Mouse (Mus musculus) stomach, embryonic 14.5 days (tissue): ENCODE measurements around the gene Slc2a13. TPM values are rescaled to one million over a fixed set of nuclear protein-coding genes. Genes with fewer than 3 reads are reported as not detected.

Experiments
- ATAC-seq: fragments of 200-750 bp; cut with Nextera tagmentation; 2 replicates; pipeline ENCODE4 v1.8.0; 2017; ENCODE audit warnings: low read depth, moderate TSS enrichment; ENCODE audit not compliant: insufficient number of reproducible peaks, insufficient read depth, low FRiP score
- H3K27ac ChIP-seq: fragments of 300-500 bp; sonication (generic); 2 replicates; pipeline ENCODE4 v1.5.1; 2014; ENCODE audit warnings: mild to moderate bottlenecking, low read length, moderate library complexity, mixed read lengths
- H3K27me3 ChIP-seq: fragments of 300-500 bp; sonication (generic); 2 replicates; pipeline ENCODE4 v1.6.1; 2014; ENCODE audit warnings: low read length, control low read depth, mixed read lengths; ENCODE audit not compliant: control insufficient read depth, insufficient read depth
- H3K36me3 ChIP-seq: fragments of 300-500 bp; sonication (generic); 2 replicates; pipeline ENCODE4 v1.6.1; 2014; ENCODE audit warnings: mild to moderate bottlenecking, control low read depth, low read length, moderate library complexity, mixed read lengths; ENCODE audit not compliant: control insufficient read depth, insufficient read depth
- H3K4me1 ChIP-seq: fragments of 300-500 bp; sonication (generic); 2 replicates; pipeline ENCODE4 v1.6.1; 2014; ENCODE audit warnings: low read length, control low read depth, mixed read lengths; ENCODE audit not compliant: control insufficient read depth, insufficient read depth
- H3K4me2 ChIP-seq: fragments of 300-500 bp; sonication (generic); replicated peaks from 2 replicates; pipeline ENCODE4 v1.6.1; 2014; ENCODE audit warnings: low read depth, low read length, control low read depth
- H3K4me3 ChIP-seq: fragments of 300-500 bp; sonication (generic); 2 replicates; pipeline ENCODE4 v1.5.1; 2014; ENCODE audit warnings: low read depth, low read length, control low read depth
- H3K9ac ChIP-seq: fragments of 300-500 bp; sonication (generic); replicated peaks from 2 replicates; pipeline ENCODE4 v1.6.1; 2014; ENCODE audit warnings: low read depth, mild to moderate bottlenecking, control low read depth, low read length, moderate library complexity, mixed read lengths
- H3K9me3 ChIP-seq: fragments of 300-500 bp; sonication (generic); 2 replicates; pipeline ENCODE4 v1.6.1; 2016; ENCODE audit warnings: low read depth, low read length, control low read depth; ENCODE audit not compliant: control insufficient read depth
- WGBS: fragments of 180-500 bp; shearing (Covaris S2); extraction: QIAGEN DNeasy Blood & Tissue Kit; methylation state at CpG from one replicate; pipeline ENCODE4 v1.1.7; 2014; 5-methylcytosine and 5-hydroxymethylcytosine counted together
- polyA plus RNA-seq: library from polyadenylated mRNA; unstranded; fragments of >200 nt; fragmentation: Nextera tagmentation; extraction: Ambion mirVana; gene quantifications from 2 replicates; pipeline ENCODE4 v1.2.1, GENCODE M21; 2014

The Slc2a13 gene
- polyA plus RNA-seq, 1 experiment from 2014 or later, result 1.8 TPM

GRCm38 (mm10) chr15:91477766-91478165 lies 95.3 kb downstream of the Slc2a13 start:
- H3K9ac ChIP-seq, result no peak overlapping the region
- 30% methylated on average over 5 of the region's 5 CpGs for WGBS

GRCm38 (mm10) chr15:91473690-91474409 lies 99.2 kb downstream of the Slc2a13 start:
- 79% methylated on average over 2 of the region's 2 CpGs for WGBS
- H3K36me3 ChIP-seq, result no peaks in the 10 kb centered on the region
- no peak for ATAC-seq
- no peak overlapping the region for H3K9ac ChIP-seq
- H3K9me3 ChIP-seq, result no peaks in the 10 kb centered on the region
- no peak overlapping the region for H3K27ac ChIP-seq
- no peaks in the 10 kb centered on the region for H3K27me3 ChIP-seq
- no peak overlapping the region for H3K4me2 ChIP-seq
- H3K4me1 ChIP-seq, result no peaks in the 10 kb centered on the region
- no peak overlapping the region for H3K4me3 ChIP-seq

More at GRCm38 (mm10) chr15:91477766-91478165, 95.3 kb downstream of the Slc2a13 start:
- Histone ChIP-seq H3K4me3 (no peak overlapping the region), H3K9me3 (no peaks in the 10 kb centered on the region), H3K4me2 (no peak overlapping the region), H3K4me1 (no peaks in the 10 kb centered on the region), H3K27me3 (no peaks in the 10 kb centered on the region), H3K36me3 (no peaks in the 10 kb centered on the region), H3K27ac (no peak overlapping the region)
- ATAC-seq, result no peak

- WGBS, result 73% methylated on average over 3 of the region's 3 CpGs
- H3K27me3 ChIP-seq, result no peaks in the 10 kb centered on the region
These were observed 107.7 kb downstream of the Slc2a13 start for GRCm38 (mm10) chr15:91465331-91465730.

DNA sequence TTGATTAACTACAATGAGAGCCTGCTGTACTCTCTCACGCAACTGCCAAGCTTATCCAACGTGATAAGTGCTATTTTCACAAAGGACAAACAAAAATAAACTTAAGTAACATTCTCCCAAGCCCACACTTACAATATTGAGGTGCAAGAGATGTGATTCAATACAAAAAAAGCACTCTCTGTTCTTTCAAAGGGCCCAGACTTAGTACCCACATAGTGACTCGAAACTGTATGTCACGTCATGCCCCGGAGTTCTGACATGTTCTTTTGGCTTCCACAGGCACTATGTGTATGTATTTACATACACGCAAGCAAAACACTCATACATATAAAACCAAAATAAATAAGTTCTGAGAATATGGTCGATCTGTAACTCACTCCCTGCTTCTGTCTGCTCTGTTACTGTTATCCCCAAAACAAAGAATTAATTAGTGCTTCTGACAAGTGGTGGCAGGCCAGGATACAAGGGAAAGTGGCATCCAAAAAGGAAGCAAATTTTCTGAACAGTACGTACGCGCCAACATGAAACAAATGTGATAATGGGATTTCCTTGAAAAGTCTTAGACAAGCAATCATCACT lies 109.1 kb downstream of the Slc2a13 start:
- Histone ChIP-seq H3K4me2 (no peak overlapping the region), H3K36me3 (no peaks in the 10 kb centered on the region), H3K9me3 (no peaks in the 10 kb centered on the region), H3K4me3 (no peak overlapping the region), H3K9ac (no peak overlapping the region), H3K27ac (no peak overlapping the region), H3K27me3 (no peaks in the 10 kb centered on the region), H3K4me1 (no peaks in the 10 kb centered on the region)
- ATAC-seq, result no peak
- 88% methylated on average over 10 of the region's 10 CpGs for WGBS

More at GRCm38 (mm10) chr15:91465331-91465730, 107.7 kb downstream of the Slc2a13 start:
- Histone ChIP-seq H3K4me1 (no peaks in the 10 kb centered on the region), H3K4me2 (no peak overlapping the region), H3K9me3 (no peaks in the 10 kb centered on the region), H3K27ac (no peak overlapping the region), H3K4me3 (no peak overlapping the region), H3K9ac (no peak overlapping the region), H3K36me3 (no peaks in the 10 kb centered on the region)
- ATAC-seq, result no peak

GRCm38 (mm10) chr15:91463026-91463661 lies 109.9 kb downstream of the Slc2a13 start:
- 66% methylated on average over 16 of the region's 16 CpGs for WGBS

DNA sequence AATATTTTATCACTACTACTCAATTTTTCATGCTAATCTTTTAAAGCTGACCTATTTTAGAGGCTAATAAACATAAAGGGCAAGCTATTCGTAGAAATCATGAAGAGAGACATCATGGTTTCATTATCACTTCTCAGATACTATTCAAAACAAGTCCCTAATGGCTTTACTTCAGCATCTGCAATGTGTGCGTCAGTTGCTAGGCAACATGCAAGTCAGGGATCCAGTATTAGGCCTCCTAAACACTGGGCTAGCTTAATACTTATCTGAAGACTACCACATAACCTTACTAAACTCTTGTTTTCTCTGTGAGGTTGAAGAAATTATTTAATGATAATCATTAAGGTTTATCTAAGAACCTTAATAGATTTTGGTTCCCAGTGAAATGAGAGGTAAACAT lies 111.1 kb downstream of the Slc2a13 start:
- Histone ChIP-seq H3K9ac (no peak overlapping the region), H3K9me3 (no peaks in the 10 kb centered on the region), H3K4me3 (no peak overlapping the region), H3K4me2 (no peak overlapping the region), H3K4me1 (no peaks in the 10 kb centered on the region), H3K27ac (no peak overlapping the region), H3K36me3 (no peaks in the 10 kb centered on the region), H3K27me3 (no peaks in the 10 kb centered on the region)
- WGBS, result 43% methylated on average over 2 of the region's 2 CpGs
- no peak for ATAC-seq

More at GRCm38 (mm10) chr15:91463026-91463661, 109.9 kb downstream of the Slc2a13 start:
- no peaks in the 10 kb centered on the region for H3K36me3 ChIP-seq
- no peaks in the 10 kb centered on the region for H3K4me1 ChIP-seq
- H3K9ac ChIP-seq, result no peak overlapping the region
- no peak overlapping the region for H3K4me3 ChIP-seq
- no peak overlapping the region for H3K4me2 ChIP-seq
- H3K9me3 ChIP-seq, result no peaks in the 10 kb centered on the region
- no peak overlapping the region for H3K27ac ChIP-seq
- no peak for ATAC-seq
- H3K27me3 ChIP-seq, result no peaks in the 10 kb centered on the region

GRCm38 (mm10) chr15:91457202-91457601 lies 115.9 kb downstream of the Slc2a13 start:
- Histone ChIP-seq H3K4me1 (no peaks in the 10 kb centered on the region), H3K9me3 (no peaks in the 10 kb centered on the region), H3K4me2 (no peak overlapping the region), H3K9ac (no peak overlapping the region), H3K36me3 (no peaks in the 10 kb centered on the region), H3K27me3 (no peaks in the 10 kb centered on the region), H3K27ac (no peak overlapping the region), H3K4me3 (no peak overlapping the region)
- ATAC-seq, result no peak
- 33% methylated on average over 2 of the region's 2 CpGs for WGBS

DNA sequence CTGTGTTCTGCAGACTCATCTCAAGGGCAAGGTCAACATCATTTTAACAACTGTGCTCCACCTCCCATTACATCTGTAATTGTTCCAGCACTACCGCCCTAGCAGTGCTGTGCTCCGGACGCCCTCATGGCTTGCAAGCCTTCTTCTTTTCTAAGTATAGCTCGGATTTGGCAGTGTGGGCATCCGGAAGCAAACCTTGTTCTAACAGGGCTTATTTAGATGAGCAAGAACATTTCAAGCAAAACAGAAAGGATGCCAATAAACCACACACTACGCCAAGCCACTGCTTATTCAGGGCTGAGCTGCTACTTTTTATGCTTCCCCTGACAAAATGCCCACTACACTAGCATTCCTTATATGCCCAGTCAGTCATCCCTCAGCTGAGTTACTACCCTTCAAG lies 127.7 kb downstream of the Slc2a13 start:
- 91% methylated on average over 6 of the region's 6 CpGs for WGBS
- H3K36me3 ChIP-seq, result no peaks in the 10 kb centered on the region
- ATAC-seq, result no peak

More for the DNA sequence above, 127.7 kb downstream of the Slc2a13 start:
- no peak overlapping the region for H3K4me2 ChIP-seq
- H3K9ac ChIP-seq, result no peak overlapping the region
- no peaks in the 10 kb centered on the region for H3K9me3 ChIP-seq
- H3K4me3 ChIP-seq, result no peak overlapping the region
- no peaks in the 10 kb centered on the region for H3K27me3 ChIP-seq
- no peaks in the 10 kb centered on the region for H3K4me1 ChIP-seq
- H3K27ac ChIP-seq, result no peak overlapping the region
